Mouse (Mus musculus): ENCODE measurements at regions not wholly inside any gene's neighbourhood (a gene's known extent, or its start where the extent isn't known, plus 50 kb on each side); places are given as distances from the start of the nearest gene placed in this dataset.
"Not testable (repeated sequence)": the region's sequence is repeated elsewhere in the genome, so short reads cannot be mapped to it uniquely, and the experiment has no call there.

- DNase-seq (ENCODE audit: low read depth, low spot score) = no peak
Observed at GRCm38 (mm10) chr5:18502831-18503230, 142.7 kb upstream of the Gnai1 start.

- DNase-seq (ENCODE audit: low read depth, low spot score) = no peak
Observed at GRCm38 (mm10) chr5:18494305-18494704, 134.2 kb upstream of the Gnai1 start.

GRCm38 (mm10) chr5:18489709-18490108, 129.6 kb upstream of the Gnai1 start:
- DNase-seq (ENCODE audit: low read depth, low spot score) = no peak

GRCm38 (mm10) chr5:18487076-18487772, 127.1 kb upstream of the Gnai1 start:
- DNase-seq (ENCODE audit: low read depth, low spot score) = no peak

GRCm38 (mm10) chr5:18484376-18484775, 124.2 kb upstream of the Gnai1 start:
- DNase-seq (ENCODE audit: low read depth, low spot score) = no peak

- DNase-seq (ENCODE audit: low read depth, low spot score) = no peak
Observed at GRCm38 (mm10) chr5:18478420-18478819, 118.3 kb upstream of the Gnai1 start.

- DNase-seq (ENCODE audit: low read depth, low spot score) = no peak
Observed at GRCm38 (mm10) chr5:18477372-18478017, 117.3 kb upstream of the Gnai1 start.

GRCm38 (mm10) chr5:18472114-18472513, 112.0 kb upstream of the Gnai1 start:
- DNase-seq (ENCODE audit: low read depth, low spot score) = peak; percentile 0

GRCm38 (mm10) chr5:18457771-18458170, 97.6 kb upstream of the Gnai1 start:
- no peak for DNase-seq (ENCODE audit: low read depth, low spot score)

- DNase-seq (ENCODE audit: low read depth, low spot score) = no peak
Observed at GRCm38 (mm10) chr5:18456196-18456595, 96.0 kb upstream of the Gnai1 start.

GRCm38 (mm10) chr5:18452871-18453757, 93.0 kb upstream of the Gnai1 start:
- not testable (repeated sequence) for DNase-seq (ENCODE audit: low read depth, low spot score)

GRCm38 (mm10) chr5:18449261-18449660, 89.1 kb upstream of the Gnai1 start:
- no peak for DNase-seq (ENCODE audit: low read depth, low spot score)

- no peak for DNase-seq (ENCODE audit: low read depth, low spot score)
Observed at GRCm38 (mm10) chr5:18448330-18448670, 88.1 kb upstream of the Gnai1 start.

GRCm38 (mm10) chr5:18447665-18448329, 87.6 kb upstream of the Gnai1 start:
- DNase-seq (ENCODE audit: low read depth, low spot score) = no peak

- peak; percentile 49 for DNase-seq (ENCODE audit: low read depth, low spot score)
Observed at GRCm38 (mm10) chr5:18445969-18446368, 85.8 kb upstream of the Gnai1 start.

- no peak for DNase-seq (ENCODE audit: low read depth, low spot score)
Observed at GRCm38 (mm10) chr5:18439986-18440385, 79.8 kb upstream of the Gnai1 start.

- DNase-seq (ENCODE audit: low read depth, low spot score) = no peak
Observed at GRCm38 (mm10) chr5:18439281-18439680, 79.1 kb upstream of the Gnai1 start.

GRCm38 (mm10) chr5:18436099-18436748, 76.1 kb upstream of the Gnai1 start:
- DNase-seq (ENCODE audit: low read depth, low spot score) = no peak

GRCm38 (mm10) chr5:18434245-18434644, 74.1 kb upstream of the Gnai1 start:
- DNase-seq (ENCODE audit: low read depth, low spot score) = no peak

GRCm38 (mm10) chr5:18433287-18433686, 73.1 kb upstream of the Gnai1 start:
- DNase-seq (ENCODE audit: low read depth, low spot score) = no peak

- DNase-seq (ENCODE audit: low read depth, low spot score) = no peak
Observed at GRCm38 (mm10) chr5:18425098-18425497, 64.9 kb upstream of the Gnai1 start.

All from retina, postnatal 7 days (tissue).